In the genomic region with DNA sequence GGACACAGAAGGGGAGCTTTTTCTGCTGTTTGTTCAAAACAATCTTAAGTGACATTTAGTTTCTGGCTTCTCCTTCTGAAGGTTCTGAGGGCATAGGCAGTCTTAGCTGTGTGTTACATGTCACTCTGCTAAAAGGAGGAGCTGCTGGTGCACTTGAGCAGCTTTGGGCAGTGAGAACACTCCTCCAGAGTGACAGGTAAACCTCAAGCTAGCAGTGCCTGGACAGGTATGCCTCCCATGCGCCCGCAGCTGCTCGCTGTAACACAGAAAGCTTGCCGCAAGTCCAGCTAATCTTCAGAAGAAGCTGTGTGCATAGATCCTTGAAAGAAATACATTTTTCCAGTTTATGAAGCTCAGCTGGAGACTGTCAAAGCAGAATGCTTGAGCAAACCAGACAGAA, we compare ENCODE assay signal across 33 mouse cellular contexts. TPM values are rescaled to one million over a fixed set of nuclear protein-coding genes. Genes with fewer than 3 reads are reported as not detected.
"Had no signal": no experiment of that assay in that cellular context is flagged by ENCODE, and none has a peak within 500 bp of the region (broad histone marks: within the 10 kb centered on the region; RNA-seq: fewer than 3 reads in every experiment).

No protein-coding gene starts in this region.

- H3K27me3 ChIP-seq: hindbrain, embryonic 15.5 days; limb, embryonic 15.5 days had no signal

- H3K9ac ChIP-seq: heart, embryonic 13.5 days; heart, embryonic 15.5 days; hindbrain, embryonic 13.5 days; hindbrain, embryonic 15.5 days; kidney, embryonic 15.5 days; limb, embryonic 12.5 days; limb, embryonic 15.5 days; liver, embryonic 12.5 days had no signal

- H3K36me3 ChIP-seq: heart, embryonic 10.5 days; heart, embryonic 13.5 days; heart, embryonic 15.5 days; hindbrain, embryonic 13.5 days; hindbrain, embryonic 15.5 days; kidney, embryonic 15.5 days; limb, embryonic 12.5 days; limb, embryonic 15.5 days; liver, embryonic 12.5 days had no signal

- H3K9me3 ChIP-seq: heart, embryonic 10.5 days; heart, embryonic 13.5 days; heart, embryonic 15.5 days; hindbrain, embryonic 13.5 days; hindbrain, embryonic 15.5 days; kidney, embryonic 15.5 days; limb, embryonic 12.5 days; limb, embryonic 15.5 days; liver, embryonic 12.5 days had no signal

- H3K4me2 ChIP-seq: heart, embryonic 13.5 days; heart, embryonic 15.5 days; hindbrain, embryonic 13.5 days; hindbrain, embryonic 15.5 days; kidney, embryonic 15.5 days; limb, embryonic 12.5 days; limb, embryonic 15.5 days; liver, embryonic 12.5 days had no signal

- H3K4me1 ChIP-seq: hindbrain, embryonic 15.5 days; limb, embryonic 12.5 days had no signal

- H3K4me3 ChIP-seq: gastrocnemius, adult 2 months; heart, embryonic 10.5 days; heart, embryonic 13.5 days; heart, embryonic 15.5 days; hindbrain, embryonic 13.5 days; hindbrain, embryonic 15.5 days; kidney, embryonic 15.5 days; limb, embryonic 12.5 days; limb, embryonic 15.5 days; liver, embryonic 12.5 days had no signal

- DNase-seq: gastrocnemius, adult 2 months; gastrocnemius, postnatal 10 days; gastrocnemius, postnatal 36 days; heart, adult 18-20 months; heart, postnatal 14 days; heart, postnatal 36 days; kidney, adult 11 months; kidney, adult 2 months; kidney, adult 9 months; kidney, postnatal 14 days; kidney, postnatal 36 days; layer of hippocampus, adult 9-11 months; layer of hippocampus, postnatal 36 days; left cerebral cortex, postnatal 4 days had no signal

- ATAC-seq: hindbrain, postnatal 0 days; intestine, embryonic 16.5 days; liver, embryonic 12.5 days had no signal

- H3K27ac ChIP-seq: gastrocnemius, adult 2 months; heart, embryonic 10.5 days; heart, embryonic 13.5 days; heart, embryonic 15.5 days; hindbrain, embryonic 13.5 days; hindbrain, embryonic 15.5 days; hindbrain, postnatal 0 days; kidney, embryonic 15.5 days; kidney, postnatal 0 days; limb, embryonic 12.5 days; limb, embryonic 15.5 days; liver, embryonic 12.5 days had no signal

RNA-seq across cellular contexts. Expression of a gene that starts 4.2 kb away (rescaled TPM):
- total RNA-seq: gastrocnemius, adult 2 months; gastrocnemius, postnatal 10 days; gastrocnemius, postnatal 36 days; heart, adult 18-20 months; heart, adult 8-10 months; heart, postnatal 36 days; hematopoietic stem cell, adult 5-6 weeks; liver, adult 2 months had no signal
- polyA plus RNA-seq: liver, adult 2 months had no signal

RNA-seq across cellular contexts. Expression of a gene that starts 43.9 kb away (rescaled TPM):
- total RNA-seq: gastrocnemius, adult 2 months; gastrocnemius, postnatal 10 days; gastrocnemius, postnatal 36 days; heart, adult 18-20 months; heart, adult 8-10 months; heart, postnatal 14 days; heart, postnatal 36 days; hematopoietic stem cell, adult 5-6 weeks; layer of hippocampus, adult 8-10 months; layer of hippocampus, postnatal 36 days; left cerebral cortex, adult 18-20 months; left cerebral cortex, postnatal 25 days; liver, adult 2 months had no signal
- polyA plus RNA-seq: heart, postnatal 0 days; liver, adult 2 months had no signal
